Mouse (Mus musculus) heart, embryonic 11.5 days (tissue): ENCODE results near the gene Myh7b. TPM values are rescaled to one million over a fixed set of nuclear protein-coding genes. Genes with fewer than 3 reads are reported as not detected.

ENCODE experiments used
- ATAC-seq: fragments of 200-750 bp; cut with Nextera tagmentation; replicated peaks from 2 replicates; pipeline ENCODE4 v1.8.0; 2017; ENCODE audit warnings: moderate library complexity; ENCODE audit not compliant: insufficient number of reproducible peaks, low FRiP score, low TSS enrichment
- H3K27ac ChIP-seq: fragments of 300-500 bp; sonication (generic); 2 replicates; pipeline ENCODE4 v1.5.1; 2014; ENCODE audit warnings: mild to moderate bottlenecking, low read depth, low read length
- H3K27me3 ChIP-seq: fragments of 300-500 bp; sonication (generic); 2 replicates; pipeline ENCODE4 v1.6.1; 2014; ENCODE audit warnings: mild to moderate bottlenecking, low read length, mixed read lengths; ENCODE audit not compliant: control insufficient read depth, insufficient read depth
- H3K36me3 ChIP-seq: fragments of 300-500 bp; sonication (generic); 2 replicates; pipeline ENCODE4 v1.6.1; 2014; ENCODE audit warnings: mild to moderate bottlenecking, low read length, moderate library complexity, mixed read lengths; ENCODE audit not compliant: control insufficient read depth, insufficient read depth
- H3K4me1 ChIP-seq: fragments of 300-500 bp; sonication (generic); 2 replicates; pipeline ENCODE4 v1.6.1; 2014; ENCODE audit warnings: low read length; ENCODE audit not compliant: control insufficient read depth, insufficient read depth
- H3K4me2 ChIP-seq: fragments of 300-500 bp; sonication (generic); 2 replicates; pipeline ENCODE4 v1.6.1; 2014; ENCODE audit warnings: mild to moderate bottlenecking, moderate library complexity
- H3K4me3 ChIP-seq: fragments of 300-500 bp; sonication (generic); 2 replicates; pipeline ENCODE4 v1.5.1; 2014; ENCODE audit warnings: low read depth, low read length
- H3K9ac ChIP-seq: fragments of 300-500 bp; sonication (generic); 2 replicates; pipeline ENCODE4 v1.6.1; 2014; ENCODE audit warnings: mild to moderate bottlenecking, low read depth, low read length, moderate library complexity
- H3K9me3 ChIP-seq: fragments of 300-500 bp; sonication (generic); replicated peaks from 2 replicates; pipeline ENCODE4 v1.6.1; 2016; ENCODE audit warnings: low read length; ENCODE audit not compliant: control insufficient read depth
- WGBS: fragments of 180-500 bp; shearing (Covaris S2); extraction: QIAGEN DNeasy Blood & Tissue Kit; methylation state at CpG from one replicate; pipeline ENCODE4 v1.1.7; 2014; ENCODE audit not compliant: insufficient replicate concordance; 5-methylcytosine and 5-hydroxymethylcytosine counted together
- polyA plus RNA-seq: library from polyadenylated mRNA; unstranded; fragments of >200 nt; fragmentation: Nextera tagmentation; extraction: Ambion mirVana; gene quantifications from 2 replicates; pipeline ENCODE4 v1.2.1, GENCODE M21; 2014

The Myh7b gene
- polyA plus RNA-seq, 1 experiment from 2014 or later: 13.6 TPM

- no peak overlapping the region for H3K9ac ChIP-seq
- WGBS: 88% methylated on average over 3 of the region's 3 CpGs
- no peak overlapping the region for H3K27ac ChIP-seq
- 0 out of 2 replicates have a peak, but pooled peaks cover under 1% of the 10 kb centered on the region for H3K36me3 ChIP-seq
- H3K27me3 ChIP-seq: no peaks in the 10 kb centered on the region
- no peak for ATAC-seq
- no peak overlapping the region for H3K4me3 ChIP-seq
- H3K9me3 ChIP-seq: no peaks in the 10 kb centered on the region
- no peaks in the 10 kb centered on the region for H3K4me1 ChIP-seq
- H3K4me2 ChIP-seq: no peak overlapping the region
Measured at GRCm38 (mm10) chr2:155580331-155580730, 30.7 kb upstream of the Myh7b start.

DNA sequence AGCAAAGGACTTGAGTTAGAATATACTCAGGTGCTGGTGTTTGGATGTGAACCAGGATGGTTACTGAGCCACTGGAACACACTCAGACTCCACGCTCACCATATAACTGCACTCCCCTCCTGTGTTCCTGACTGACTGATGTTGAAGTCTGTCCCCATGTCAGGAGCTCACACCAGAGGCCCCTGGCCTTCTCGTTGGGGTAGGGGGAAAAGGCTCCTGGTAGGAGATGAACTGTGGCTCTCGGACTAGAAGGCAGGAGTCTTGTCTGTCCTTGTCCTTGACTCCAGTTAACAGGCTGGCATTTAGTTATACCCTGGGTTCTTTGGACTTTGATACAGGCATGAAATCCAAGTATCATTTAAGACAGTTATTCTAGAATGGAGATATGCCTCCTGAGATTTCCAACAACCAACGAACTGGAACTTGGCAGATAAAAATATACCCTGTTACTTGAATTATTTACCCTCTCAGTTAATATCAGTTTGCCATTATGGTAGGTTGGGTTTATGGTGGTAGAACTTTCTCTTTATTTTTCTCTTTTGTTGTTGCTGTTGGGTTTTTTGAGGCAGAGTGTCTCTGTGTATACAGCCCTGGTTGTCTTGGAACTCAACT lies 28.5 kb upstream of the Myh7b start:
- Histone ChIP-seq H3K4me3 (no peak overlapping the region), H3K27ac (no peak overlapping the region), H3K4me1 (no peaks in the 10 kb centered on the region), H3K4me2 (no peak overlapping the region), H3K36me3 (no peaks in the 10 kb centered on the region), H3K9ac (no peak overlapping the region), H3K9me3 (no peaks in the 10 kb centered on the region), H3K27me3 (no peaks in the 10 kb centered on the region)
- WGBS: 67% methylated on average over 4 of the region's 4 CpGs
- ATAC-seq: no peak

GRCm38 (mm10) chr2:155582996-155583395 lies 28.0 kb upstream of the Myh7b start:
- WGBS: 74% methylated on average over 5 of the region's 5 CpGs

GRCm38 (mm10) chr2:155583927-155584530 lies 27.0 kb upstream of the Myh7b start:
- H3K9me3 ChIP-seq: no peaks in the 10 kb centered on the region
- no peaks in the 10 kb centered on the region for H3K36me3 ChIP-seq
- 48% methylated on average over 5 of the region's 5 CpGs for WGBS
- H3K9ac ChIP-seq: no peak overlapping the region
- H3K27me3 ChIP-seq: no peaks in the 10 kb centered on the region
- no peak overlapping the region for H3K4me3 ChIP-seq
- H3K4me2 ChIP-seq: no peak overlapping the region
- no peak for ATAC-seq
- H3K27ac ChIP-seq: no peak overlapping the region
- H3K4me1 ChIP-seq: no peaks in the 10 kb centered on the region

More at GRCm38 (mm10) chr2:155582996-155583395, 28.0 kb upstream of the Myh7b start:
- H3K4me1 ChIP-seq: no peaks in the 10 kb centered on the region
- no peak for ATAC-seq
- no peak overlapping the region for H3K9ac ChIP-seq
- H3K27me3 ChIP-seq: no peaks in the 10 kb centered on the region
- H3K9me3 ChIP-seq: no peaks in the 10 kb centered on the region
- no peak overlapping the region for H3K4me2 ChIP-seq
- no peaks in the 10 kb centered on the region for H3K36me3 ChIP-seq
- no peak overlapping the region for H3K27ac ChIP-seq
- H3K4me3 ChIP-seq: no peak overlapping the region

DNA sequence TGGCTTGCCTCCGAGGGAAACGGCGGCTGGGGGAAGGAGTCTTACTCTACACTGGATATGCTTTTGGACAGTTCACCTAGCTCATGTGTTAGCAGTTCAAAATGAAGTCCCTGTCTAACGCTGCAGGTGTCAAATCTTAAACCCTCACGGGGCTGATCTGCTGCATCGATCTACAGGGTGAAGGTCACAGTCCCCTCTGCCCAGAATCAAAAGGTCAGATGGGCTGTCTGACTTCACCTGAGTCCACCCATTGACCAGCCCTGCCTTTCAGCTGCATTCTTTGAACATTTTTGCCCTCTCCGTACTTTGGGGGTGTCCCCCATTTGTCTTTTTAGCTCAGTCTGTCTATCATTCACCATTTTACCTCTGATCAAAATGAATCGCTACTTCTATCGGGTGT lies 25.9 kb upstream of the Myh7b start:
- 83% methylated on average over 9 of the region's 9 CpGs for WGBS
- ATAC-seq: no peak
- Histone ChIP-seq H3K27ac (no peak overlapping the region), H3K27me3 (no peaks in the 10 kb centered on the region), H3K9me3 (no peaks in the 10 kb centered on the region), H3K36me3 (no peaks in the 10 kb centered on the region), H3K4me3 (no peak overlapping the region), H3K4me2 (no peak overlapping the region), H3K9ac (no peak overlapping the region), H3K4me1 (no peaks in the 10 kb centered on the region)

- no peaks in the 10 kb centered on the region for H3K4me1 ChIP-seq
- no peak for ATAC-seq
- H3K4me3 ChIP-seq: no peak overlapping the region
- no peak overlapping the region for H3K4me2 ChIP-seq
- no peaks in the 10 kb centered on the region for H3K9me3 ChIP-seq
- no peak overlapping the region for H3K9ac ChIP-seq
- no peak overlapping the region for H3K27ac ChIP-seq
- 65% methylated on average over 10 of the region's 10 CpGs for WGBS
- no peaks in the 10 kb centered on the region for H3K36me3 ChIP-seq
- no peaks in the 10 kb centered on the region for H3K27me3 ChIP-seq
Measured at GRCm38 (mm10) chr2:155585486-155585885, 25.5 kb upstream of the Myh7b start.

- Histone ChIP-seq H3K4me3 (no peak overlapping the region), H3K9me3 (no peaks in the 10 kb centered on the region), H3K4me2 (no peak overlapping the region), H3K27ac (no peak overlapping the region), H3K9ac (no peak overlapping the region), H3K27me3 (no peaks in the 10 kb centered on the region), H3K36me3 (no peaks in the 10 kb centered on the region), H3K4me1 (peaks cover 10% of the 10 kb centered on the region)
- ATAC-seq: no peak
- 72% methylated on average over 3 of the region's 3 CpGs for WGBS
Measured at GRCm38 (mm10) chr2:155588136-155588535, 22.9 kb upstream of the Myh7b start.

- Histone ChIP-seq H3K27ac (no peak overlapping the region), H3K9ac (no peak overlapping the region), H3K4me1 (peaks cover 10% of the 10 kb centered on the region), H3K4me2 (no peak overlapping the region), H3K36me3 (no peaks in the 10 kb centered on the region), H3K4me3 (no peak overlapping the region), H3K27me3 (no peaks in the 10 kb centered on the region), H3K9me3 (no peaks in the 10 kb centered on the region)
- ATAC-seq: no peak
- WGBS: 76% methylated on average over 6 of the region's 6 CpGs
Measured at GRCm38 (mm10) chr2:155589521-155589920, 21.5 kb upstream of the Myh7b start.

GRCm38 (mm10) chr2:155590876-155591275 lies 20.1 kb upstream of the Myh7b start:
- H3K36me3 ChIP-seq: no peaks in the 10 kb centered on the region

More at GRCm38 (mm10) chr2:155590876-155591275, 20.1 kb upstream of the Myh7b start:
- Histone ChIP-seq H3K4me3 (no peak overlapping the region), H3K27me3 (no peaks in the 10 kb centered on the region), H3K9me3 (no peaks in the 10 kb centered on the region), H3K9ac (no peak overlapping the region), H3K4me1 (peaks cover 10% of the 10 kb centered on the region), H3K4me2 (peak overlapping the region; percentile 71; the same call in 1 of the 2 replicates), H3K27ac (no peak overlapping the region)
- WGBS: 95% methylated on average over 2 of the region's 2 CpGs
- ATAC-seq: no peak
